Mouse (Mus musculus): ENCODE results near the gene Slc1a1.

Slc1a1 gene

GRCm38 (mm10) chr19:28854831-28855230 lies 20.0 kb downstream of the Slc1a1 start:
- DNase-seq: no peak

- DNase-seq: no peak
Measured at GRCm38 (mm10) chr19:28860246-28860645, 25.4 kb downstream of the Slc1a1 start.

GRCm38 (mm10) chr19:28863626-28864025 lies 28.8 kb downstream of the Slc1a1 start:
- DNase-seq: no peak

GRCm38 (mm10) chr19:28864981-28865380 lies 30.1 kb downstream of the Slc1a1 start:
- DNase-seq: no peak

- DNase-seq: no peak
Measured at GRCm38 (mm10) chr19:28865501-28865900, 30.7 kb downstream of the Slc1a1 start.

GRCm38 (mm10) chr19:28869251-28869855 lies 34.5 kb downstream of the Slc1a1 start:
- no peak for DNase-seq

- no peak for DNase-seq
Measured at GRCm38 (mm10) chr19:28870351-28870750, 35.5 kb downstream of the Slc1a1 start.

GRCm38 (mm10) chr19:28879476-28879875 lies 44.6 kb downstream of the Slc1a1 start:
- DNase-seq: no peak

GRCm38 (mm10) chr19:28883126-28883525 lies 48.3 kb downstream of the Slc1a1 start:
- DNase-seq: peak; percentile 16

- DNase-seq: no peak
Measured at GRCm38 (mm10) chr19:28888496-28888895, 53.6 kb downstream of the Slc1a1 start.

- no peak for DNase-seq
Measured at GRCm38 (mm10) chr19:28889251-28889650, 54.4 kb downstream of the Slc1a1 start.

- no peak for DNase-seq
Measured at GRCm38 (mm10) chr19:28891238-28891637, 56.4 kb downstream of the Slc1a1 start.

GRCm38 (mm10) chr19:28891864-28892263 lies 57.0 kb downstream of the Slc1a1 start:
- DNase-seq: no peak

- no peak for DNase-seq
Measured at GRCm38 (mm10) chr19:28896639-28897038, 61.8 kb downstream of the Slc1a1 start.

GRCm38 (mm10) chr19:28897497-28897896 lies 62.6 kb downstream of the Slc1a1 start:
- no peak for DNase-seq

GRCm38 (mm10) chr19:28900771-28901170 lies 65.9 kb downstream of the Slc1a1 start:
- DNase-seq: no peak

GRCm38 (mm10) chr19:28902111-28902510 lies 67.3 kb downstream of the Slc1a1 start:
- no peak for DNase-seq

GRCm38 (mm10) chr19:28902806-28903205 lies 68.0 kb downstream of the Slc1a1 start:
- no peak for DNase-seq

- DNase-seq: no peak
Measured at GRCm38 (mm10) chr19:28903536-28904119, 68.8 kb downstream of the Slc1a1 start.

- DNase-seq: no peak
Measured at GRCm38 (mm10) chr19:28908186-28908585, 73.3 kb downstream of the Slc1a1 start.

- no peak for DNase-seq
Measured at GRCm38 (mm10) chr19:28908693-28909092, 73.8 kb downstream of the Slc1a1 start.

- DNase-seq: no peak
Measured at GRCm38 (mm10) chr19:28914598-28914997, 79.7 kb downstream of the Slc1a1 start.

- no peak for DNase-seq
Measured at GRCm38 (mm10) chr19:28915602-28916250, 80.9 kb downstream of the Slc1a1 start.

GRCm38 (mm10) chr19:28916492-28916891 lies 81.6 kb downstream of the Slc1a1 start:
- no peak for DNase-seq

Data from cerebellum, adult 8-10 months (tissue).